Mouse (Mus musculus) ES-Bruce4 (cell line): ENCODE results near the gene 9830107B12Rik.

Source experiments
- CTCF ChIP-seq: IDR thresholded peaks from one replicate; pipeline ENCODE4 v1.8.1; 2011; ENCODE audit warnings: low read depth, low read length
- POLR2A ChIP-seq: IDR thresholded peaks from one replicate; pipeline ENCODE4 v1.8.1; 2011; ENCODE audit warnings: low read length; ENCODE audit not compliant: insufficient read depth

DNA sequence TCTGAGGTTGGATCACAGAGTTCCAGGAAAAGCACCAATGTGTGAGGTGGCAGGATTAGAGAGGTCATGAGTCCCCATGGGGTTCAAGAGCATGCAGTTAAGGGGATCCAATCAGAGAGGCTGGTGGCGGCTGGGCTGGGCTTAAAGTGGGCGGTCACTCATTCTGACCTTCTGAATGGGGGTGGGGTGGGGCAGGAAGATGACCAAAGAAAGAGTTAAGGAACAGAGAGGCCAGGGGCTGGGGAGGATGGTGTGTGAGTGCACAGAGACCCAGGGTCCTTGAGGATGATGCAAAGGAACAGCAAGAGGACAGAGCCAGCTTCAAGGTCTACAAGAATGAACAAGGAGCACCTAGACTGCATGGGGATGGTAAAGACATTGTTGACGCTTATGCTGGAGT lies 37.5 kb downstream of the 9830107B12Rik start:
- TF ChIP-seq CTCF (no peak), POLR2A (no peak)
